Mouse (Mus musculus): Measurements from ENCODE around the gene Cacna2d3.

DNA sequence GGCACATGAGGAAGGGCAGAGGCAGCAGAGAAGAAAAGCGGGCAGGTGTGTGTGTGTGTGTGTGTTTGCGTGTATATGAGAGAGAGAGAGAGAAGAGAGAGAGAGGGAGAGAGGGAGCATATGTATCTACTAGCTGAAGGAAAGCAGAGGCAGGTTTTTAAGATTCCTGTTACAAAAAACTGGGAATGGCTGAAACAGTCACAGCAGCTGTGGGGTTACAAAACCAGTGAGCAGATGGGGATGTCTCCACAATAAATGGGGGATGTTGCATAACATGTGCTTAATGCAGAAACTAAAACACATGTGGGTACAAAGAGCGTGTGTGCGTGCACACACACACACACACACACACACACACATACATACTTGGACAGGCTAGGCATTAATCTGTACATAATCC lies 752.4 kb downstream of the Cacna2d3 start:
- TF ChIP-seq CTCF (IDR thresholded peaks at IDR 0.05; ENCODE audit: low read depth), result no peak
- TF ChIP-seq EP300 (IDR thresholded peaks at IDR 0.05; ENCODE audit: low read depth), result no peak

Measured in heart, postnatal 0 days (tissue).